9 mouse cellular contexts compared by ENCODE assay signal in genomic region chr2:164417198-164417597, GRCm38 (mm10). TPM values are rescaled to one million over a fixed set of nuclear protein-coding genes. Genes with fewer than 3 reads are reported as not detected.
DNase-seq lines count a peak whose midpoint lies in the region; ATAC-seq and TF ChIP-seq lines count a peak whose summit lies in the region.
"Had no signal": no experiment of that assay in that cellular context is flagged by ENCODE, and none has a peak within 500 bp of the region (broad histone marks: within the 10 kb centered on the region; RNA-seq: fewer than 3 reads in every experiment).

No protein-coding gene starts in this region.

- H3K27ac ChIP-seq in left cerebral cortex, adult 2 months: no peak overlapping the region
- no peak overlapping the region for H3K27ac ChIP-seq in lung, postnatal 0 days (ENCODE audit: low read length)

- no peak for ATAC-seq in lung, postnatal 0 days

- peak; percentile 42 for DNase-seq in adrenal gland, postnatal 25 days
- no peak for DNase-seq in adrenal gland, postnatal 4 days (ENCODE audit: low spot score in 2 of 2)
- DNase-seq in left cerebral cortex, adult 2 months (ENCODE audit: extremely low spot score in 1 of 2, low spot score in 2 of 2): no peak
- no peak for DNase-seq in left cerebral cortex, postnatal 25 days (ENCODE audit: low spot score in 2 of 2)
- DNase-seq in NIH3T3 (ENCODE audit: low read depth): peak; percentile 85
- DNase-seq in lung, postnatal 0 days (ENCODE audit: low spot score): peak; percentile 86
- DNase-seq in frontal cortex, postnatal 10 days (ENCODE audit: low spot score in 2 of 2): no peak
- DNase-seq in spleen, postnatal 36 days (ENCODE audit: low spot score in 2 of 2): no peak

- WGBS in lung, postnatal 0 days: 3% methylated on average over 2 of the region's 2 CpGs

- no peaks in the 10 kb centered on the region for H3K4me1 ChIP-seq in lung, postnatal 0 days (ENCODE audit: insufficient read depth, low read depth, low read length)

- H3K36me3 ChIP-seq in lung, postnatal 0 days (ENCODE audit: insufficient read depth, low read length): no peaks in the 10 kb centered on the region

- intact Hi-C loops in left cerebral cortex, adult 2 months (cut with DNase I): loop anchor here (1.0 to 10.0 kb wide), 4 partner anchors 40 to 308 kb away; partner anchors contain the start of gene Wfdc2
- intact Hi-C loops in left cerebral cortex, postnatal 25 days (cut with DNase I): loop anchor here (2.0 to 5.0 kb wide), 5 partner anchors 40 to 310 kb away; partner anchors contain the start of genes Sys1 and Wfdc2

- H3K27me3 ChIP-seq in lung, postnatal 0 days (replicated peaks; ENCODE audit: insufficient read depth, low read length): no peaks in the 10 kb centered on the region

- no peak overlapping the region for H3K4me3 ChIP-seq in left cerebral cortex, adult 2 months
- H3K4me3 ChIP-seq in lung, postnatal 0 days (ENCODE audit: low read depth, low read length): no peak overlapping the region
- H3K4me3 ChIP-seq: myocyte had no signal

- peak; percentile 85 for TF ChIP-seq CTCF in left cerebral cortex, adult 2 months (IDR thresholded peaks at IDR 0.05)
- TF ChIP-seq CTCF in lung, postnatal 0 days (IDR thresholded peaks at IDR 0.05): peak; percentile 79

- TF ChIP-seq EP300 in lung, postnatal 0 days (IDR thresholded peaks at IDR 0.05): peak; percentile 46; the same call in 1 of the 2 replicates

- no peak overlapping the region for H3K4me2 ChIP-seq in lung, postnatal 0 days (replicated peaks; ENCODE audit: low read depth, low read length)

- H3K9me3 ChIP-seq in lung, postnatal 0 days (ENCODE audit: low read length): no peaks in the 10 kb centered on the region

- H3K9ac ChIP-seq in lung, postnatal 0 days (replicated peaks; ENCODE audit: low read depth): no peak overlapping the region

RNA-seq across cellular contexts. Expression of gene Matn4, which starts 12.2 kb away (rescaled TPM):
- total RNA-seq in adrenal gland, postnatal 25 days (2021): 0.73 and 1.3 TPM in 2 replicates
- 1 to 10 TPM; 4.7 to 4.9 TPM for total RNA-seq in adrenal gland, postnatal 4 days (2021)
- total RNA-seq in left cerebral cortex, adult 2 months (2021): 10 to 100 TPM; 10.4 to 11.0 TPM
- 10 to 100 TPM; 11.5 to 13.8 TPM for total RNA-seq in left cerebral cortex, postnatal 25 days (2021)
- polyA plus RNA-seq in lung, postnatal 0 days (2015; fragmentation: Nextera tagmentation; extraction: Ambion mirVana): 71.4 and 81.2 TPM in 2 replicates

RNA-seq across cellular contexts. Expression of gene Rbpjl, which starts 14.3 kb away (rescaled TPM):
- total RNA-seq in adrenal gland, postnatal 25 days (2021): not detected in 2 replicates
- total RNA-seq in adrenal gland, postnatal 4 days (2021): 10 to 100 TPM in 1 of 2 experiments, under 1 TPM in 1; 0.14 to 14.6 TPM
- total RNA-seq in left cerebral cortex, adult 2 months (2021): under 1 TPM; 0.20 to 0.23 TPM
- total RNA-seq in left cerebral cortex, postnatal 25 days (2021): under 1 TPM; 0.41 to 0.43 TPM
- 29.7 and 42.6 TPM in 2 replicates for polyA plus RNA-seq in lung, postnatal 0 days (2015; fragmentation: Nextera tagmentation; extraction: Ambion mirVana)

RNA-seq across cellular contexts. Expression of gene Sdc4, which starts 26.5 kb away (rescaled TPM):
- total RNA-seq in adrenal gland, postnatal 25 days (2021): 75.1 and 82.0 TPM in 2 replicates
- 10 to 100 TPM; 75.2 to 93.9 TPM for total RNA-seq in adrenal gland, postnatal 4 days (2021)
- total RNA-seq in left cerebral cortex, adult 2 months (2021): 10 to 100 TPM; 78.7 to 93.2 TPM
- 10 to 100 TPM; 86.7 to 90.7 TPM for total RNA-seq in left cerebral cortex, postnatal 25 days (2021)
- 217 and 289 TPM in 2 replicates for polyA plus RNA-seq in lung, postnatal 0 days (2015; fragmentation: Nextera tagmentation; extraction: Ambion mirVana)

RNA-seq across cellular contexts. Expression of gene Slpi, which starts 28.3 kb away (rescaled TPM):
- 5.2 and 7.9 TPM in 2 replicates for total RNA-seq in adrenal gland, postnatal 25 days (2021)
- 1 to 10 TPM; 7.8 to 9.0 TPM for total RNA-seq in adrenal gland, postnatal 4 days (2021)
- not detected for total RNA-seq in left cerebral cortex, adult 2 months (2021)
- total RNA-seq in left cerebral cortex, postnatal 25 days (2021): not detected
- 79.5 and 106 TPM in 2 replicates for polyA plus RNA-seq in lung, postnatal 0 days (2015; fragmentation: Nextera tagmentation; extraction: Ambion mirVana)

RNA-seq across cellular contexts. Expression of gene Sys1, which starts 39.6 kb away (rescaled TPM):
- 27.0 and 30.0 TPM in 2 replicates for total RNA-seq in adrenal gland, postnatal 25 days (2021)
- 10 to 100 TPM; 34.7 to 35.0 TPM for total RNA-seq in adrenal gland, postnatal 4 days (2021)
- total RNA-seq in left cerebral cortex, adult 2 months (2021): 10 to 100 TPM; 40.8 to 41.3 TPM
- 10 to 100 TPM; 38.0 to 39.7 TPM for total RNA-seq in left cerebral cortex, postnatal 25 days (2021)
- 63.5 and 66.2 TPM in 2 replicates for polyA plus RNA-seq in lung, postnatal 0 days (2015; fragmentation: Nextera tagmentation; extraction: Ambion mirVana)

Comparison
In these comparisons a context has a peak if more than half of its experiments do, and no peak if none do; other contexts are left out.
1. DNase-seq: peak in adrenal gland, postnatal 25 days (single experiment), NIH3T3 (single experiment) and lung, postnatal 0 days (single experiment); none in adrenal gland, postnatal 4 days (0 of 2), left cerebral cortex, adult 2 months (0 of 2), left cerebral cortex, postnatal 25 days (0 of 2), frontal cortex, postnatal 10 days (0 of 2) and spleen, postnatal 36 days (0 of 2).